Mouse (Mus musculus): Measurements from ENCODE around the gene Nrg4. TPM values are rescaled to one million over a fixed set of nuclear protein-coding genes. Genes with fewer than 3 reads are reported as not detected.

Gene Nrg4
- total and polyA plus RNA-seq, 3 experiments: 0.81 to 1.7 (median 1.2) TPM

- Histone ChIP-seq H3K79me2 (replicated peaks; ENCODE audit: control insufficient read depth, extremely low read depth, insufficient read depth, poor library complexity, severe bottlenecking) (no peaks in the 10 kb centered on the region), H3K27ac (ENCODE audit: insufficient read depth, low read depth) (no peak overlapping the region), H3K9me3 (replicated peaks; ENCODE audit: low read length) (no peaks in the 10 kb centered on the region), H3K4me1 (ENCODE audit: control insufficient read depth in 1 of 2, insufficient read depth in 2 of 2) (peaks cover 0 to 11% of the 10 kb centered on the region in 2 experiments; a peak in 2 of 4 replicates), H3K9ac (ENCODE audit: insufficient read depth, low read depth) (no peak overlapping the region), H3K27me3 (replicated peaks) (peaks cover 42% of the 10 kb centered on the region), H3K4me3 (replicated peaks in 1 of 3; ENCODE audit: low read depth in 2 of 3, low read length in 2 of 3, poor library complexity in 1 of 3) (no peak overlapping the region), H3K36me3 (replicated peaks in 1 of 2; ENCODE audit: control insufficient read depth in 1 of 2, insufficient read depth in 1 of 2, low read length in 1 of 2) (no peaks in the 10 kb centered on the region), H3K4me2 (ENCODE audit: insufficient read depth, low read depth, poor library complexity, severe bottlenecking) (no peak overlapping the region)
- in situ Hi-C loops (cut with MboI; ENCODE audit: low pct_ligation_motif_present, low pct_unique_long_range_greater_than_20kb, low sequenced_read_pairs) (no loop called here), dilution Hi-C loops (cut with MboI; ENCODE audit: extremely low pct_ligation_motif_present, extremely low pct_unique_long_range_greater_than_20kb, low sequenced_read_pairs) (no loop called here)
- DNase-seq (ENCODE audit: extremely low read depth): peak; percentile 26
- no peak for TF ChIP-seq CTCF (conservative IDR thresholded peaks at IDR 0.05 in 1 of 2, IDR thresholded peaks at IDR 0.05 in 1 of 2; ENCODE audit: low read depth in 2 of 2, low read length in 2 of 2)
- no peak for TF ChIP-seq SMC3 (IDR thresholded peaks at IDR 0.05; ENCODE audit: low read depth, low read length)
- TF ChIP-seq RCOR1 (conservative IDR thresholded peaks at IDR 0.05; ENCODE audit: low read depth, low read length): no peak
- no peak for TF ChIP-seq MAZ (IDR thresholded peaks at IDR 0.05; ENCODE audit: low read depth, low read length)
- no peak for TF ChIP-seq PAX5 (IDR thresholded peaks at IDR 0.05; ENCODE audit: low read length)
- no peak for TF ChIP-seq TBP (conservative IDR thresholded peaks at IDR 0.05; ENCODE audit: low read depth, low read length)
- TF ChIP-seq KAT2A (IDR thresholded peaks at IDR 0.05; ENCODE audit: insufficient replicate concordance, low read length): no peak
- no peak for TF ChIP-seq ZNF384 (IDR thresholded peaks at IDR 0.05; ENCODE audit: low read depth, low read length)
- no peak for TF ChIP-seq MAX (IDR thresholded peaks at IDR 0.05; ENCODE audit: low read length)
- TF ChIP-seq CHD1 (IDR thresholded peaks at IDR 0.05; ENCODE audit: low read depth, low read length): no peak
- TF ChIP-seq ETS1 (conservative IDR thresholded peaks at IDR 0.05; ENCODE audit: low read depth, low read length): no peak
- no peak for TF ChIP-seq NRF1 (IDR thresholded peaks at IDR 0.05; ENCODE audit: low read depth, low read length)
- no peak for TF ChIP-seq HCFC1 (IDR thresholded peaks at IDR 0.05; ENCODE audit: low read depth, low read length)
- no peak for TF ChIP-seq MXI1 (IDR thresholded peaks at IDR 0.05; ENCODE audit: low read depth, low read length)
- TF ChIP-seq IRF4 (IDR thresholded peaks at IDR 0.05; ENCODE audit: low read depth, low read length): no peak
- TF ChIP-seq GABPA (IDR thresholded peaks at IDR 0.05; ENCODE audit: insufficient replicate concordance, low read depth, low read length): no peak
- TF ChIP-seq MEF2A (IDR thresholded peaks at IDR 0.05; ENCODE audit: borderline replicate concordance, low read depth, low read length): no peak
Observed at GRCm38 (mm10) chr9:55348664-55349063, 22.0 kb upstream of the Nrg4 start.

- no peak overlapping the region for H3K4me2 ChIP-seq (ENCODE audit: insufficient read depth, low read depth, poor library complexity, severe bottlenecking)
- H3K9me3 ChIP-seq (replicated peaks; ENCODE audit: low read length): no peaks in the 10 kb centered on the region
- TF ChIP-seq JUN (IDR thresholded peaks at IDR 0.05; ENCODE audit: insufficient read depth, low read depth, low read length): no peak
- no peak for TF ChIP-seq EP300 (IDR thresholded peaks at IDR 0.05; ENCODE audit: low read length)
- TF ChIP-seq RCOR1 (conservative IDR thresholded peaks at IDR 0.05; ENCODE audit: low read depth, low read length): no peak
- TF ChIP-seq IRF4 (IDR thresholded peaks at IDR 0.05; ENCODE audit: low read depth, low read length): no peak
- no peak for TF ChIP-seq POLR2AphosphoS2 (IDR thresholded peaks at IDR 0.05; ENCODE audit: low read depth, low read length)
- no peak for TF ChIP-seq ZMIZ1 (IDR thresholded peaks at IDR 0.05; ENCODE audit: low read depth, low read length)
- no peak for TF ChIP-seq HCFC1 (IDR thresholded peaks at IDR 0.05; ENCODE audit: low read depth, low read length)
- TF ChIP-seq MXI1 (IDR thresholded peaks at IDR 0.05; ENCODE audit: low read depth, low read length): no peak
- TF ChIP-seq KAT2A (IDR thresholded peaks at IDR 0.05; ENCODE audit: insufficient replicate concordance, low read length): no peak
- TF ChIP-seq MAFK (IDR thresholded peaks at IDR 0.05; ENCODE audit: insufficient replicate concordance, low read length): no peak
- TF ChIP-seq USF2 (conservative IDR thresholded peaks at IDR 0.05; ENCODE audit: low read depth, low read length): no peak
- no peak for TF ChIP-seq CHD1 (IDR thresholded peaks at IDR 0.05; ENCODE audit: low read depth, low read length)
- TF ChIP-seq UBTF (IDR thresholded peaks at IDR 0.05; ENCODE audit: low read depth, low read length): no peak
- no peak for TF ChIP-seq NELFE (IDR thresholded peaks at IDR 0.05; ENCODE audit: low read depth, low read length)
- no peak for TF ChIP-seq SMC3 (IDR thresholded peaks at IDR 0.05; ENCODE audit: low read depth, low read length)
- in situ Hi-C loops (cut with MboI; ENCODE audit: low pct_ligation_motif_present, low pct_unique_long_range_greater_than_20kb, low sequenced_read_pairs): no loop called here
- dilution Hi-C loops (cut with MboI; ENCODE audit: extremely low pct_ligation_motif_present, extremely low pct_unique_long_range_greater_than_20kb, low sequenced_read_pairs): no loop called here
- H3K36me3 ChIP-seq (replicated peaks in 1 of 2; ENCODE audit: control insufficient read depth in 1 of 2, insufficient read depth in 1 of 2, low read length in 1 of 2): no peaks in the 10 kb centered on the region
- no peak overlapping the region for H3K4me3 ChIP-seq (replicated peaks in 1 of 3; ENCODE audit: low read depth in 2 of 3, low read length in 2 of 3, poor library complexity in 1 of 3)
- no peaks in the 10 kb centered on the region for H3K79me2 ChIP-seq (replicated peaks; ENCODE audit: control insufficient read depth, extremely low read depth, insufficient read depth, poor library complexity, severe bottlenecking)
- H3K9ac ChIP-seq (ENCODE audit: insufficient read depth, low read depth): no peak overlapping the region
- H3K27me3 ChIP-seq (replicated peaks): peaks cover 49% of the 10 kb centered on the region
- no peak for DNase-seq (ENCODE audit: extremely low read depth)
- H3K27ac ChIP-seq (ENCODE audit: insufficient read depth, low read depth): no peak overlapping the region
- H3K4me1 ChIP-seq (ENCODE audit: control insufficient read depth in 1 of 2, insufficient read depth in 2 of 2): peaks cover 0 to 11% of the 10 kb centered on the region in 2 experiments; a peak in 2 of 4 replicates
Observed at GRCm38 (mm10) chr9:55345332-55345731, 18.7 kb upstream of the Nrg4 start.
